Mouse (Mus musculus) layer of hippocampus, postnatal 14 days (tissue): ENCODE results near the gene Gm13420. TPM values are rescaled to one million over a fixed set of nuclear protein-coding genes. Genes with fewer than 3 reads are reported as not detected.

ENCODE experiments used
- DNase-seq, 2 experiments: peaks; one replicate each; pipeline ENCODE4 v3.0.0; 2021 to 2022; ENCODE audit warnings: low spot score in 2 of 2, mixed read lengths in 1 of 2
- total RNA-seq, 2 experiments: library from RNA; stranded (reverse); gene quantifications; 2 replicates each; pipeline ENCODE4 v1.2.3; 2021

The Gm13420 gene
- total RNA-seq, 2 experiments from 2014 or later = 0.60 to 1.4 TPM

DNA sequence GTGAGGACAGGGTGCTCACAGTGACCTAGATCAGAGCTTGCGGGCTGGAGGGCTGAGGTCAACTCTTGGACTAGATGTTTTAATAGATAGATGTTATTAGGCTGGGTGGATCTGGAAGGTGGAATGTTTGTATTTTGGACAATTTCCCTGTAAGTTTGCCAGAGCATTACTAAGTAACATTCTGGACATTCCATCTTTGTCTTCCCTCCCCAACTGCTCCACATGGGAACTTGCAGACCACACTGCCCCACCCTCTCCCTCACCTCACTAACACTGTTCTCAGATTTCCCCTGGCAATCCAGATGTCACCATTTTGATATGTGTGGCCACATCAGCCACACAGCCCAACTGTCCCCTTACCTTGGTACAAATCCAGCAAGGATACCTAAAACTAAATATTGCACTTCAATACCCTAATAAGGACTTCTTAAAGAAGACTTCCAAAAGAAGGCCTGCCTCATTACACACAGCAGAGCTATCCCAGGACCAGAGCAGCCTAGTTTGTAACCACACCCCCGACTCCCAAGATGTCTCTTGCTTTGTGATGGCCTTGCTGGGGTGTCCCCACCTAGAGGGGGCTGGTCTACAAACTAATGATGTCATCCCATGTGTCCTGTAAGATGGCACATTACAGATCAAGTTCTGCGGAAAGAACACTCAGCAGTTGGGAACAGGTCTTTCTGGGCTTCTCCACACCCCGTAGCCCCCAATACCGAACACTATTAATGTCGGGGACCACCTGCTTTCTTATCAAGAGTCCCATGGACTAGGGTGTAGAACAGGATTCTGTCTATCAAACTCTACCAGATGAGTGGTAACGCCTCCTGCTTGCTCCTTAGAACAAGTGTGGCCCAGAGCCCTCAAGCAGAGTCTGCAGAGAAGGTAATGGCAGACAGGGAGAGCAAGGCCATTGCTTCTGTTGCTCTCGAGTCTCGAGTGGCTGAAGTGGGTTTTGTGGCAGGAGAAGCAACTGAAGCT, 48.1 kb downstream of the Gm13420 start:
- no peak for DNase-seq

DNA sequence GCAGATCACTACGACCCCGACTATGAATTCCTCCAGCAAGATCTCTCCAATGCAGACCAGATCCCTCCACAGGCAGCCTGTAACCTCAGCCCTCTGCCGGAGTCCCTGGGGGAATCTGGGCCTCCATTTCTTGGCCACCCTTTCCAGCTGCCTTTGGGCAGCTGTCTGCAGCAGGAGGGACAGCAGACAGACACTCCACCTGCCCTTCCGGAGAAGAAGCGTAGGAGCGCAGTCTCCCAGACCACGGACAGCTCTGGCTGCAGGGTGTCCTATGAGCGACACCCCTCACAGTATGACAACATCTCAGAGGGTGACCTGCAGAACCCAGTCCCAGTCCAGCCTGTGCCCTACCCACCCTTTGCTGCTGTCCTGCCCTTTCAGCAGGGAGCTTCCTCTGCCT, 49.3 kb downstream of the Gm13420 start:
- no peak for DNase-seq

DNA sequence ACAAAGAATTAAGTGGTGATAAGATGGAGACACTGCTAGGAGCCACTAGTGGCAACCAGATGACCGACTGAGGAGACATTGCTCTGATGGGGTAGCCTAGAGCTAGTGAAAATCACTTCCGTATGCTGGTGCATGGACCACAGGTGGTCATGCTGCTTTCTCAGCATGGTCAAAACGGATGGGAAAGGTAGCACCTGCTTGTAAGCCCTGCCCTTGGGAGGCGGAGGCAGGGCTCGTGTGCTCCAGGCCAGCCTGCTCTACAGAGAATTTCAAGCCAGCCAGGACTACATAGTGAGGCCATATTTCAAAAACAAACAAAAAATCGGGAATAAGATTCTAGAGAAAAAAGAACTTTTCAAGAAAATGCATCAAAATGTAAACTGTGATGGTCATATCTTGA, 50.1 kb downstream of the Gm13420 start:
- DNase-seq = no peak

DNA sequence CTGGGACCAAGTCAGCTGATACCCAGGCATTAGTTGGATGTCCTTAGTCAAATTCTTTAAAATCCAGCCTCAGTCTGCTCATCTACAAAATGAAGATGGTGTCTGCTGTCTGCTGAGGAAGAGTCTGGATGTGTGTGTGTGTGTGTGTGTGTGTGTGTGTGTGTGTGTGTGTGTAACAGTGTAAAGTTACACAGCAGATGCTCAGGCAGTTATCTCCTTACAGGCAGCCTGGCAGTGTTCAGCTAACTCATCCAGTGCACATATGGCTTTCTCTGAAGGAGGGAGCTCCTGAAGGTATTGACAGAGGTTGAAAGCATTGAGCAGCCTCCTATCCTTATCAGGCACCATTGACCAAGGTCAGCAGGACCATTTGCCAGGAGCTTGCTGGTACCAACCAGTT, 50.6 kb downstream of the Gm13420 start:
- no peak for DNase-seq

- peak in 1 of 2 experiments; percentile 59 for DNase-seq
Observed at GRCm38 (mm10) chr2:29698421-29699290, 52.8 kb downstream of the Gm13420 start.

DNA sequence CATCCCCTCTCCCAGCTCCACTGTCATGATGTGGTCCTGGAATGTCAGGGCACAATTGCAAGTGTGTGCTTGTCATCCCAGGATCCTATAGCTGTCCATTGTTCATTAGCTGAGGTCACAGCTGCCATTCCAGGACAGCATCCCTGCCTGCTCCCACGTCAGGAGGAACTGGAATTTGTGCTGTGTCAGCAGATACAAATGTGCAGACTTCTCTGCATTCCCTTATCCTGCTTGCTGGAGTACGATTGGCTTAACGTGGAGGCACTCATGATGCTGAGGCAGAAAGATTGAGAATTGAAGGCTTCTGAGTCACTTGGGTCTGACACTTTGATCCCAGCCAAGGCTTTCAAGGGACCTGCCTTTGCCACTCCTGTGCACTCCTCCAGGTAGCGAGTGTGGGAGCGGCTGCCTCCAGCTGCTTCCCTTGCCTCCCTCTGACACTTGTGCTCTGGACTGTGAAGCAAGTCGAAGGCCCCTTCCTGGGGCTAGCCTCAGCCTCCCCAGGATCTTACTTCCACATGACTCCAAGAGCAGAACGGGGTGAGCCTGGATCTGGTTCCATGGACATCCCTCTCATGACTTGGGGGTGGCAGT, 55.2 kb downstream of the Gm13420 start:
- no peak for DNase-seq

Other genes with a start within 250 kb of the Gm13420 start
- gene Rapgef1, start 132.0 kb downstream of the Gm13420 start, total RNA-seq = 100 to 1,000 TPM; 118 to 128 TPM
- gene Gm13547, start 7.6 kb upstream of the Gm13420 start, total RNA-seq = not detected
- 10 to 100 TPM; 27.2 to 30.7 TPM for gene Coq4, start 35.8 kb upstream of the Gm13420 start, total RNA-seq
- gene Trub2, start 36.8 kb upstream of the Gm13420 start, total RNA-seq = 10 to 100 TPM; 49.0 to 56.9 TPM
- gene Slc27a4, start 50.9 kb upstream of the Gm13420 start, total RNA-seq = 10 to 100 TPM; 88.9 to 89.8 TPM
- gene Urm1, start 68.4 kb upstream of the Gm13420 start, total RNA-seq = 10 to 100 TPM; 52.4 to 63.0 TPM
- 10 to 100 TPM in 1 of 2 experiments, 1 to 10 TPM in 1; 8.0 to 12.2 TPM for gene Cercam, start 117.5 kb upstream of the Gm13420 start, total RNA-seq
- 100 to 1,000 TPM in 1 of 2 experiments, 10 to 100 TPM in 1; 91.4 to 107 TPM for gene Odf2, start 137.5 kb upstream of the Gm13420 start, total RNA-seq
- 10 to 100 TPM; 44.8 to 47.3 TPM for gene Gle1, start 183.7 kb upstream of the Gm13420 start, total RNA-seq
- gene Sptan1, start 213.9 kb upstream of the Gm13420 start, total RNA-seq = 1,000 to 10,000 TPM in 1 of 2 experiments, 100 to 1,000 TPM in 1; 959 to 1,004 TPM